Mouse (Mus musculus) monocyte, adult 2 months (primary cell): ENCODE data around the gene Sytl4.

Experiments used
- DNase-seq, 2 experiments: peaks; one replicate each; pipeline ENCODE4 v3.0.0; 2022; ENCODE audit warnings: low spot score in 2 of 2, low read depth in 1 of 2

The Sytl4 gene

DNA sequence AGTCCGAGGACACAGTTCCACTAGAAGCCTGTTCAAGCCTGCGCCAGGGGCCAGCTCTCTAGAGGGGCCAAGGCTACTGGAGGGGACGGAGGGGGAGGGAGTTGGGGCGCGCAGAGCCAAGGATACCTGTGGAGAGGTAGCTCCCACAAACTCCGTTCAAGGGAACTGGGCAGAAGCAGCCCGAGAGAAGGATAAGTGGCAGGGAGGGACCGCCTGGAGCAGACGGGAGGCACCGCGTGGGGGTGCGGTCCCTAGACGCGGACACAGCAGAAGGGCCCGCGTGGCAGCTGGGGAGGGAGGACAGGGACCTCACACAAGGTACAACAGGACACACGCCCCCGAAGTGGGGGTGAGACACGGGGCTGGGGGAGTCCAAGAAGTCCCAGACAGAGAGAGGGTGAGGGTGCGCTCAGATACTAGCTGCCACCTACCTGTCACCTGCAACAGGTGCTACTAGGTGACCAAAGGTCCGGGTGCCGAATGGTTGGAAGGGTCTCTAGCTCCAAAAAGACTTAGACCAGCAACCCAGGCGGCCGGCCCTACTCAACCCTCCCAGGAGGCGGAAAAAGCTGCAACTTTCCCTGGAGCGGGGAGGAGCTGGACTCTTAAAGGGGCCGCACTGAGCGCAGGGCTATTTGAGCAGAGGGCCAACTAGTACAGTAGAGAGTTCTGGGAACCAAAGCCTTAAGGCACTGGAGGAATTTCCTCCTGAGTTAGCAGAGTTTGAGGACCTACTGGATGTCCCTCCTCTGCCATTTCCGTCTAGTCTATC, at the start of gene Sytl4:
Sytl4 (minus strand) TSS at position 582 of the 772 bp plus-strand sequence.
- DNase-seq = no peak

GRCm38 (mm10) chrX:134020664-134021063, 39.1 kb upstream of the Sytl4 start:
- DNase-seq = no peak

DNA sequence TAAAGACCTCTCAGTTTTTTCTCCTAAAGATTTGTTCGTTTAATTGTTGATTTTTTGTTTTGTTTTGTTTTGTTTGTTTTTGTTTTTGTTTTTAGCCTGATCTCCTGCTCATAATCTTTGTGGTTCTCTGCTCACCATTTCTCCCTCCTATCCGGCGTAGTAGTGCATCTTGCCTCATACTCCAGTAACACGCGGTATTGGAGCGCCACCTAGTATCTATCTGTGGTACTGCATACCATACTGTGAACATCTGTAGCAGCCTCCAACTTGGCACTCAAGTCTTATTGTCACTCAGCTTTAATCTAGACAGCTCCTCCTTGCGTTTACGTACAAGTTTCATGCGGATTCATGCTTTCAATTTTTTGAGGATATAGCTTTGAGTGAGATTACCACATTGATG, 37.4 kb upstream of the Sytl4 start:
- no peak for DNase-seq

DNA sequence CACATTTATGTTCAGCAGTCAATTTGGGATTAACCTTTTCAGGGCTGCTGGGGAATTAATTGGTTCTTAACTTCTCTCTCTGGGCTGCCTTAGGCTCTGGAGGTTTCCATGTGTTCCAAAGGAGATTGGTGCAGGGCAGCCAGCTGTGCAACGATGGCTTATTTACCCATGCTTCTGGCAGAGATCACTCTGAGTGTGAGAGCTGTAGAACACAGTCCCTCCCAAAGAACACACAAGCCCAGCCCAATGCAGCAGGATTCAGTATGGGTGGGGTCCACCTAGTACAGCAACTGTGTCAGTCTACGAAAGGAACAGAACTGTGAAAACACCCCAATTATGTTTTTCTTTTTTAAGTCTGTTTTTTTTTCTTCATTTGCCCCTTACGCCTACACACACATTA, 14.3 kb upstream of the Sytl4 start:
- no peak for DNase-seq

DNA sequence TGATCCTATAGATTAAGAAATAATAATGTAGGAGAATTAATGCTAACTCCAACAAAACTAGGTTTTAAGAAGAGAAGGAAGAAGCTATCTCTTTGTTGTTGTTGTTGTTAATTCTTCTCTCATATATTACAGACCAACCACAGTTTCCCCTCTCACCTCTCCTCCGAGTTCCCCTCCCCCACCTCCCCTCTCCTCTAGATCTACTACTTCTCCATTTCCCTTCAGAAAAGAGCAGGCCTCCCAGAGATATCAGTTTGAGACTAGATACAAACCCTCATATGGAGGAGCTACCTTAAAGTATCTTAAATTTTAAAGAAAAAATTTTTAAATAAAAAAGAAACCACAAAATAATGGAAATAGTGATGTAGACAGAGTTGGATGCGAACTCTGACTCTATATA, 17.0 kb downstream of the Sytl4 start:
- DNase-seq = no peak

DNA sequence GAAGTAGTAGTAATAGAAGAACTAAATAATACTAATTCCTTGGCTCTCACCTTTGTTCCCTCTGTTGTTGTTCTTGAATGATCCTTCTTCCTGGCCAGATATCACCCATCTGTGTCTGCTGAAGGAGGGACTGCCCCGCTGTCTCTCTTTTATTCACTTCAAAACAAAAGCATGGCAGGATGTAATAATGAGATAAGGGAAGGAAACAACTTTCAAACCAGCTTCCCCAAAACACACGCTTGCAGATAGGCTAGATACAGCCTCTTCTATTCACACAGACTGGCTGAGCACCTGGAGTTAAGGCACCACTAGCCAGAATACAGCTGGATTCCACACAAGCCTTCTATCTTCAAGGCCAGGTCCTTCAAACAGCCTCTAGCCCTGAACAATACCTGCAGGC, 21.0 kb downstream of the Sytl4 start:
- DNase-seq = no peak

DNA sequence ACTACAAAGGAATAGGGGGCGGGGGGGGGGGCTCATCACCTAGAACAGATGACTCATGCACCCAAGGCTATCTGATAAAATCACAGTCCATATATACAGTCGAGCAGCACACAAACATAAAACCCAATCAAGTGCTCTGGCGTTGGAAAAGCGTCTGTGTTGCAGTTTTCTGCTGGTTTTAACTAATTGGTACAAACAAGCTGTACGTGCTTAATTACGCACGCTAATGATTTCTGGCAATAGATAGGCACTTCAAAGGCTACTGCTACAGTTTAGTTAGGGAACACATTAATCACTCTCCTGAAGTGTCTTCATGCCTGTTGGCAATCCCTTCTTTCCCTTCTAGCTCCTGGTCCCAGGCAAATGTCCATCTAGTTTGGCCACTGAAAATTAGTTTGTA, 27.0 kb downstream of the Sytl4 start:
- DNase-seq = no peak

GRCm38 (mm10) chrX:133947427-133947826, 34.2 kb downstream of the Sytl4 start:
- no peak for DNase-seq

GRCm38 (mm10) chrX:133939561-133939960, 42.1 kb downstream of the Sytl4 start:
- DNase-seq = no peak

DNA sequence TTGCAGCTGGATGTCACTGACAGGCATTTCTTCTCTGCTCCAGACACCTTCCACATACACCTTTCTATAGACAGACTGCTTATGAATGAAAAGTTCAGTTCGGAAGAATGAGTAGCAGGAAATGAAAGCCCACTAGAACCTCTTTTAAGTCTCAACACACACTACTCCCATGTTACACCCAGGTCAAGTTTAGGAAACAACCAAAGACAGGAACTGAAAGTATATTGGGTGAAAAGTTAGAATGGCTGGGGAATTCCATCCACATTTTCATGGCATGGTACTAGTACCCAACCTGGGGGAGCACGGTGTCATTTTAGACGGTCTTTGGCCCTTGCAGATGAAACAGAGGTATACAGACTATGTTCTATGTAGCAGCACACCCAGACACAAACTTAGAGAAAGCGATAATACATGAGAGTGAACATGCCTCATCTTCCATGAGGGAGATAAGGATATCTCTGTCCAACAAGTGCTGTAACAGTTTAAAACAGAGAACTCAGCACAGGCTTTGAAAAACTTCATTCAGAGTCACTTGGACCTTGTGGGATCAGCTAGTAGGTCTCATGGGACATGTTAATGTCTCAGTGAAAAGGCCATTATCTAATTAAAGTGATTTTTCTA, 44.9 kb downstream of the Sytl4 start:
- DNase-seq = no peak

GRCm38 (mm10) chrX:133931302-133932013, 50.2 kb downstream of the Sytl4 start:
- DNase-seq = no peak

GRCm38 (mm10) chrX:133926760-133927159, 54.9 kb downstream of the Sytl4 start:
- DNase-seq = no peak

DNA sequence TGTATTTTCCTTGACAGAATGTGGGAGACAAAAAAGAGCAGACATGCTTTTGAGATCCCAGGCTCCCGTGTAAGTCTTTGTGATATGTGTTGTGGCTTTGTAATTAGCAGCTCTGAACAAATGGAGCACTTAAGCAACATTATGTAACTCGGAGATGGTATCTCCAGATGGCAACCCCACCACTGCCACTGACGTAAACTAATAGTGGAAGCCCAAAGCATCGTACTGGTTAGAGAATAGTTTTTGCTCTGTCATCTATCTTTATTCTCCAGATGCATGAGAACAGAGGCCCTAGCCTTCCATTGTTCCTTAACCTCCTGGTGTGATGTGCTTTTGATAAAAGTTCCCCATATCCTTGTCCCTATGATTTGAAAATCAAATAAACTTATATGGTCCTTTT, 60.4 kb downstream of the Sytl4 start:
- DNase-seq = no peak

DNA sequence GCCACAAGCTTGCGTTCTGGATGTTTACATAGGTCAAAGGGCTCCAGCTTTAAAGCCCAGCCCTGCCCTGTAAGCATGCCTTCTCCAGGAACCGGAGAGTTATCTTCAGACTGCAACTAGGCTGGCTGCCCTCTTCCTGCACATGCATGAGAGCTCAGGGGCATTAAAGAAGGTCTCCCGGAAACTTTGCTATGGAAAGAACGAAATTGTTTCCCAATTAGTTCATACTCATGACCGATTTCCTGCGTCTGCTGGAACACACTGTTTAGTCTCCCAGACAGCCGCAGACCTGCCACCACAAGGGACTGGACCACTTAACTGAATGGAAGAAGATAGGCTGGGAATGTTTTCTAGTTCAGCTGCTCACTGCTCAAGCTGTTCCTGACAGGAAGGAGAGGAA, 67.4 kb downstream of the Sytl4 start:
- DNase-seq = no peak

- no peak for DNase-seq
Measured at GRCm38 (mm10) chrX:133913006-133913405, 68.6 kb downstream of the Sytl4 start.

DNA sequence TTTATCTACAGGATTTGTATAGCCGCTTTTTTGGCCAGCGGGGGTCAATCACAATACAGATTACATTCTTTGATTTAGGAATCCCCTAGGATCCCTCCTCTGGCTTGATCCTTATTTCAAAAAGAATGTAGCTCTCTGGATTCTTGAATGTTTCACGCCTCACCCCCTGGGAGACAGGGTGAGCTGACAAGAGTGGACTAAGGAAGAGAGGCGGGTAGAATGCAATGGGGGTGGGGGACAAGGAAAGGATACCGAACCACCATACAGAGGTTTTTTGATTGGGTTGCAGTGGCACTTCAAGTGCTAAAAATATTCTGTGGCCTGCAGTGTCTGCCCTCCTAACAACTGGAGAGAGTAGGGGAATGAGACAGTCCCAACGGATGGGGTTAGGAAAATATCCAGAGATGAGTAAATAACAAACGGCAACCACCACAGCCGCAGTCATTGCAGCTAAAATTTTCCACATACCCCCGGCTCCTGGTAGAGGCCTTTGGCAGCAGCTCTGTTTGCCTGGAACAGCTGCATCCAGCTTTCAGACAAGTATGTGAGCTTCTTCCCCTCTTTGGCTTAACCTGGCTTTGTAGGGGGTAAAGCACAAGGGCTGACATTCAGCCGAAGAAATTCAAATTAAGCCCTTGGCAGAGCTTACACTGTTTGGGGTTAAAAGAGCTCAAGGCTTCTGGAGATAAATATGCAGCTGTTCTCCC, 70.1 kb downstream of the Sytl4 start:
- DNase-seq = no peak

GRCm38 (mm10) chrX:133908261-133908660, 73.4 kb downstream of the Sytl4 start, which contains the start of gene Srpx2:
TSS of gene Srpx2 (plus strand) at chrX:133908426.
- no peak for DNase-seq

GRCm38 (mm10) chrX:133898014-133898542, 83.5 kb downstream of the Sytl4 start, which contains the start of gene Tspan6:
TSS of gene Tspan6 (minus strand) at chrX:133898429.
- DNase-seq = no peak

DNA sequence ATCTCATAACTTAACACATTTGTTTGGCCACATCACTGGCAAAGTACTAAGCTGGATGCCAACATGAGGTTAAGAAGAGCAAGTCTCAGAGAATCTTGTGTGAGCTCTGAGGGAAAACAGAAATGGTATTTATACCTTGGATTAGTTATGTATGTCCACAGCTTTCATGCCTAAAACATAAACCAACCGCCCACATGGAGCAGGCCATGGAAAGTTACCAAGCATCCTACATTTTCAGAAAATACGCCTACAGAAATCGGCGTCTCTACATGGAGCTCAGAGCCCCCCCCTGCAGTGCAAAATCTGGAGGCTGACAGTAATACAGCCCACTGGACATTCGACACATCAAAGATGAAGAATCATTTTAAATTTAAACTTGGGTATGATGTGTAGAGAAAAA, 93.5 kb downstream of the Sytl4 start:
- no peak for DNase-seq

DNA sequence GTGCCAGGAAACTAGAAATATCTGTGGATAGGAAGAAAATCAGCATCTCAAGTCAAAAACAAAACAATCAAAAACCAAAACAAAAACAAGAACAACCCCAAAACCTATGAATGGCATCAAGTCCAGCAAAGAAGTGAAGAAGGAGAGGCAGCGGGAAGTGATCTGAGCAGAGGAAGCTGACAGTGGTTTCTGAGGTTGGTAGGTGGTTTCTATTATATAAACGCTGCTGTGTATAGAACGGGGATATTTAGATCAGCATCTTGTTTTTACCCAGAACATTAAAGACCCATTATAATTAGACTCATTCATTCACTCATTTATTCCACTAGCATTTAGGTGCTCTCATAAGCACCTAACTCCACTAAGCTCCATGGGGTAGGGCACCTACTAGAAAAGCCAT, 94.3 kb downstream of the Sytl4 start:
- no peak for DNase-seq
